Mouse (Mus musculus): ENCODE results near the gene Hus1b. TPM values are rescaled to one million over a fixed set of nuclear protein-coding genes. Genes with fewer than 3 reads are reported as not detected.

The Hus1b gene
- 0.11 TPM in 1 of 2 replicates, not detected in the other for polyA plus RNA-seq (2012; rRNA removed; ENCODE audit: low replicate concordance)

GRCm38 (mm10) chr13:30947540-30947939 is at the start of gene Hus1b:
Gene Hus1b, minus strand, starts transcription at chr13:30947759.

GRCm38 (mm10) chr13:30973501-30974246 is 26.1 kb upstream of the Hus1b start, which contains the start of the genes Exoc2 and Gm5447:
Gene Exoc2, minus strand, starts transcription at chr13:30974093.
Gene Gm5447, plus strand, starts transcription at chr13:30974204.

Other genes starting within 250 kb of the Hus1b start
- gene Irf4, start 198.5 kb downstream of the Hus1b start, polyA plus RNA-seq (2012; rRNA removed; ENCODE audit: low replicate concordance) = 1.8 and 2.5 TPM in 2 replicates
- gene Exoc2, start 26.3 kb upstream of the Hus1b start, polyA plus RNA-seq (2012; rRNA removed; ENCODE audit: low replicate concordance) = 2.3 and 2.5 TPM in 2 replicates
- gene Gm5447, start 26.4 kb upstream of the Hus1b start, polyA plus RNA-seq (2012; rRNA removed; ENCODE audit: low replicate concordance) = not detected in 2 replicates

Measured in duodenum, adult 2 months (tissue).